Mouse (Mus musculus): ENCODE measurements at regions not wholly inside any gene's neighbourhood (a gene's known extent, or its start where the extent isn't known, plus 50 kb on each side); places are given as distances from the start of the nearest gene placed in this dataset.
"Not testable (repeated sequence)": the region's sequence is repeated elsewhere in the genome, so short reads cannot be mapped to it uniquely, and the experiment has no call there.

- no peak overlapping the region for H3K27ac ChIP-seq (replicated peaks; ENCODE audit: insufficient read depth, low read depth, low read length)
- WGBS = 87% methylated on average over 6 of the region's 6 CpGs
- no peaks in the 10 kb centered on the region for H3K27me3 ChIP-seq (ENCODE audit: control insufficient read depth, insufficient read depth, low read length)
- no peak for DNase-seq (ENCODE audit: extremely low read depth, low read depth, low spot score)
- no peaks in the 10 kb centered on the region for H3K79me2 ChIP-seq (ENCODE audit: control insufficient read depth, insufficient read depth, low read length)
- H3K4me1 ChIP-seq (ENCODE audit: control insufficient read depth, insufficient read depth, low read length) = no peaks in the 10 kb centered on the region
- H3K4me3 ChIP-seq (ENCODE audit: insufficient read depth, low read depth, low read length) = no peak overlapping the region
- H3K9ac ChIP-seq (ENCODE audit: low read depth, low read length) = no peak overlapping the region
- H3K36me3 ChIP-seq (ENCODE audit: control insufficient read depth, insufficient read depth, low read length) = no peaks in the 10 kb centered on the region
- TF ChIP-seq CTCF (IDR thresholded peaks at IDR 0.05; ENCODE audit: low read depth, low read length) (no peak), POLR2A (IDR thresholded peaks at IDR 0.05; ENCODE audit: extremely low read depth, insufficient read depth, low read length) (no peak)
These were observed 149.3 kb downstream of the Lyplal1 start for GRCm38 (mm10) chr1:185967816-185968215.

DNA sequence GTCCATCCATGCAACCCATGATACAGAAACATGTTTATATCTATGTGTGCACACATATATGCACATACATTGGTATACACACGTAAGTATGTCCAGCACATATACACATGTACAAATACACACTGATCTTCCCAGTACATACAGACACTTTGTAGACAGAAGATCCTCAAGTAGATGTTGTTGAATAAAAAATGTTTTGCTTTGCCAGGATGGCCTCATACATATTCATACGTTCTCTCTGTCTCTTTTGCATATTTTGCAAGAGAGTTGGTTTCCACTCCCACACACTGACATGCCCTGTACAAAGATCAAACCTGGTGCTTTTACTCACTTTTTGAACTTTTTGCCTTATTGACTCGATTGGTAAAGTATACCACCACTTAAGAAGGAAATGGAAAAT, 148.5 kb downstream of the Lyplal1 start:
- H3K36me3 ChIP-seq (ENCODE audit: control insufficient read depth, insufficient read depth, low read length) = no peaks in the 10 kb centered on the region
- H3K27ac ChIP-seq (replicated peaks; ENCODE audit: insufficient read depth, low read depth, low read length) = no peak overlapping the region
- no peaks in the 10 kb centered on the region for H3K27me3 ChIP-seq (ENCODE audit: control insufficient read depth, insufficient read depth, low read length)
- no peak for DNase-seq (ENCODE audit: extremely low read depth, low read depth, low spot score)
- H3K79me2 ChIP-seq (ENCODE audit: control insufficient read depth, insufficient read depth, low read length) = no peaks in the 10 kb centered on the region
- WGBS = 59% methylated on average over 3 of the region's 3 CpGs
- no peaks in the 10 kb centered on the region for H3K4me1 ChIP-seq (ENCODE audit: control insufficient read depth, insufficient read depth, low read length)
- H3K4me3 ChIP-seq (ENCODE audit: insufficient read depth, low read depth, low read length) = no peak overlapping the region
- H3K9ac ChIP-seq (ENCODE audit: low read depth, low read length) = no peak overlapping the region
- TF ChIP-seq POLR2A (IDR thresholded peaks at IDR 0.05; ENCODE audit: extremely low read depth, insufficient read depth, low read length) = no peak
- no peak for TF ChIP-seq CTCF (IDR thresholded peaks at IDR 0.05; ENCODE audit: low read depth, low read length)

DNA sequence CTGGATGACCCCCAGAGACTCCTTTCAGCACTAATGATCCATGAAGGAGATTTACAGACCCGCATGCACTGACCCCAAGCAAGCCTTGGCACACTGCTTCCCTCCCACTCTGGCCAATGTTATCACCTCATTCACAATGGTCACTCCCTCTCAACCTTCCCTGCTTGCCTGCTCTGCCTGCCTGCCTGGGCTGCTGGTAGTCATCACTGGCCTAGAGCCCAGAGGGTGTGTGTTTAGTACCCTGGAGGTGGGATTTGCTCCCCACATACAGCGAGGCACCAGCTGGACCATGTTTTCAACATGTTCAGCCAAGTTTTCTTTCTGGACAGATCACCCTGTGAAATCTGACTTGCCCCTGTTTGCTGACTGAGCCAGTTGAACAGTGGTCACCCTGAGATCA, 147.9 kb downstream of the Lyplal1 start:
- TF ChIP-seq POLR2A (IDR thresholded peaks at IDR 0.05; ENCODE audit: extremely low read depth, insufficient read depth, low read length) = no peak
- no peak for TF ChIP-seq CTCF (IDR thresholded peaks at IDR 0.05; ENCODE audit: low read depth, low read length)

DNA sequence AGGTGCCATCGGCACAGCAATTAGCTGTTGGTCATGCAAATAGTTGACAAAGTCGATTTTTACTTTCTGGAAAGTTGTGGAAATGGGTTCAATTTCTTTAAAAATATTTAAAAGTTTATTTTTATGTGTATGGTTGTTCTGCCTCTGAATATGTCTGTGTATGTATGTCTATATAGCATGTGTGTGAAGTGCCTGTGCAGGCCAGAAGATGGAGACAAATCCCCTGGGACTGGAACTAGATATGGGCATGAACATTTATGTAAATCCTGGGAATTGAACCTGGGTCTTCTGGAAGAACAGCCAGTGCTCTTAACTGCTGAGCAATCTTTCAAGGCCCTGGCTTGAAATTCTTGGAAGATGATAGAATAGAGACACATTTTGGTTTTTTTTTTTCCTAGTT, 140.0 kb downstream of the Lyplal1 start:
- 81% methylated on average over 2 of the region's 2 CpGs for WGBS
- Histone ChIP-seq H3K36me3 (ENCODE audit: control insufficient read depth, insufficient read depth, low read length) (no peaks in the 10 kb centered on the region), H3K79me2 (ENCODE audit: control insufficient read depth, insufficient read depth, low read length) (no peaks in the 10 kb centered on the region), H3K4me1 (ENCODE audit: control insufficient read depth, insufficient read depth, low read length) (no peaks in the 10 kb centered on the region), H3K27me3 (ENCODE audit: control insufficient read depth, insufficient read depth, low read length) (no peaks in the 10 kb centered on the region), H3K4me3 (ENCODE audit: insufficient read depth, low read depth, low read length) (no peak overlapping the region), H3K27ac (replicated peaks; ENCODE audit: insufficient read depth, low read depth, low read length) (no peak overlapping the region), H3K9ac (ENCODE audit: low read depth, low read length) (no peak overlapping the region)
- DNase-seq (ENCODE audit: extremely low read depth, low read depth, low spot score) = no peak
- no peak for TF ChIP-seq CTCF (IDR thresholded peaks at IDR 0.05; ENCODE audit: low read depth, low read length)
- TF ChIP-seq POLR2A (IDR thresholded peaks at IDR 0.05; ENCODE audit: extremely low read depth, insufficient read depth, low read length) = no peak

More for the DNA sequence above, 147.9 kb downstream of the Lyplal1 start:
- Histone ChIP-seq H3K9ac (ENCODE audit: low read depth, low read length) (no peak overlapping the region), H3K4me3 (ENCODE audit: insufficient read depth, low read depth, low read length) (no peak overlapping the region), H3K79me2 (ENCODE audit: control insufficient read depth, insufficient read depth, low read length) (no peaks in the 10 kb centered on the region), H3K36me3 (ENCODE audit: control insufficient read depth, insufficient read depth, low read length) (no peaks in the 10 kb centered on the region), H3K27me3 (ENCODE audit: control insufficient read depth, insufficient read depth, low read length) (no peaks in the 10 kb centered on the region), H3K4me1 (ENCODE audit: control insufficient read depth, insufficient read depth, low read length) (no peaks in the 10 kb centered on the region), H3K27ac (replicated peaks; ENCODE audit: insufficient read depth, low read depth, low read length) (no peak overlapping the region)
- no peak for DNase-seq (ENCODE audit: extremely low read depth, low read depth, low spot score)
- whole genome bisulfite sequencing = 58% methylated on average over 2 of the region's 2 CpGs

- Histone ChIP-seq H3K4me3 (ENCODE audit: insufficient read depth, low read depth, low read length) (no peak overlapping the region), H3K27ac (replicated peaks; ENCODE audit: insufficient read depth, low read depth, low read length) (no peak overlapping the region), H3K9ac (ENCODE audit: low read depth, low read length) (no peak overlapping the region), H3K79me2 (ENCODE audit: control insufficient read depth, insufficient read depth, low read length) (no peaks in the 10 kb centered on the region), H3K36me3 (ENCODE audit: control insufficient read depth, insufficient read depth, low read length) (no peaks in the 10 kb centered on the region), H3K27me3 (ENCODE audit: control insufficient read depth, insufficient read depth, low read length) (no peaks in the 10 kb centered on the region), H3K4me1 (ENCODE audit: control insufficient read depth, insufficient read depth, low read length) (no peaks in the 10 kb centered on the region)
- TF ChIP-seq CTCF (IDR thresholded peaks at IDR 0.05; ENCODE audit: low read depth, low read length) = no peak
- no peak for TF ChIP-seq POLR2A (IDR thresholded peaks at IDR 0.05; ENCODE audit: extremely low read depth, insufficient read depth, low read length)
- no peak for DNase-seq (ENCODE audit: extremely low read depth, low read depth, low spot score)
- 90% methylated on average over 8 of the region's 8 CpGs for WGBS
These were observed 127.7 kb downstream of the Lyplal1 start for GRCm38 (mm10) chr1:185989432-185989831.

GRCm38 (mm10) chr1:186000066-186000465, 117.0 kb downstream of the Lyplal1 start:
- WGBS = 90% methylated on average over 1 of the region's 1 CpGs

More at GRCm38 (mm10) chr1:186000066-186000465, 117.0 kb downstream of the Lyplal1 start:
- not testable (repeated sequence) for H3K9ac ChIP-seq (ENCODE audit: low read depth, low read length); H3K27ac ChIP-seq (replicated peaks; ENCODE audit: insufficient read depth, low read depth, low read length); DNase-seq (ENCODE audit: extremely low read depth, low read depth, low spot score); H3K27me3 ChIP-seq (ENCODE audit: control insufficient read depth, insufficient read depth, low read length); H3K79me2 ChIP-seq (ENCODE audit: control insufficient read depth, insufficient read depth, low read length); H3K4me1 ChIP-seq (ENCODE audit: control insufficient read depth, insufficient read depth, low read length); H3K36me3 ChIP-seq (ENCODE audit: control insufficient read depth, insufficient read depth, low read length); H3K4me3 ChIP-seq (ENCODE audit: insufficient read depth, low read depth, low read length)

Measured in liver, adult 2 months (tissue).